8 mouse cellular contexts compared by ENCODE assay signal in the genomic region with DNA sequence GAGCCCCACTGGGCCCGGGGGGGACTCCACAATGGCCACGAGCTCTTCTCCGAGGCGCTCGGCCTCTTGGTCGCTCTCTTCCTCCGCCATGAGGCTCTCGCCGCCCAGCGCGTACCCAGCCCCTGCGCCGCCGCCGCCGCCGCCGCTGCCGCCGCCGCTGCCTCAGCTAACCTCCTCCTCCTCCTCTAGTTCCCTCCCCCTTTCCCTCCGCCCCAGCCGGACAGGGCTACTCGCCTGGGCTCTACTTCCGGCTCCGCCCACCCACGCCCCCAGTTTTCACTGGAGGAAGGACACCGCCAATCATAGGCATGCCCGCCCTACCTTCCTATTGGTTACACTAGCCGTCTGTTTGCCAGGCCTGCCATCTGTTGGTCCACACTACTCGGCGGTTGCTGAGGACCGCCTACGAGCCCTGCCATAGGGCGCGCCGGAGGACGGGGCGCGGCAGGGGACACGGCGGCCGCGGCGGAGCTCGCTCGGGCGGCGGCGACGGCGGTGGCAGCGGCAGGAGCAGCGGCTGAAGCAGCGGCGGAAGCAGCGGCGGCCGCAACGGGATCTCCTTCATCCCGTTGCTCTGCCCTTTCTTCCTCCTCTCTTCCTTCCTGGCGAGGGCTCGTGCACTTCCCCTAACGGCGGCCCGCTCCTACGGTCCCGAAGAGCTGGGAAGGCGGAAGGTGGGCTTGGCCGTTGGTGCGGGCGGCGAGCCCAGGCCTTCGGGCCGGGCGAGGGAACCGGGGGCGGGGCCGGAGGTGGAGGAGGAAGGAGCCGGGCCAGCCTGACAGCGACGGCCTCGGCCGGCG. TPM values are rescaled to one million over a fixed set of nuclear protein-coding genes. Genes with fewer than 3 reads are reported as not detected.
DNase-seq lines count a peak whose midpoint lies in the region; ATAC-seq and TF ChIP-seq lines count a peak whose summit lies in the region.

A gene (minus strand): TSS at position 90 of the 800 bp plus-strand sequence.
A gene (plus strand): TSS at position 434 of the 800 bp plus-strand sequence.

- no peaks in the 10 kb centered on the region for H3K9me3 ChIP-seq in hindbrain, embryonic 10.5 days
- H3K9me3 ChIP-seq in lung, postnatal 0 days (ENCODE audit: low read length), result no peaks in the 10 kb centered on the region

- peak within 1 kb of the TSS; percentile 95 for H3K27ac ChIP-seq in hindbrain, embryonic 10.5 days
- peak within 1 kb of the TSS; percentile 98 for H3K27ac ChIP-seq in lung, postnatal 0 days (ENCODE audit: low read length)

- H3K27me3 ChIP-seq in hindbrain, embryonic 10.5 days (ENCODE audit: insufficient read depth, poor library complexity, severe bottlenecking), result no peaks in the 10 kb centered on the region
- no peaks in the 10 kb centered on the region for H3K27me3 ChIP-seq in lung, postnatal 0 days (replicated peaks; ENCODE audit: insufficient read depth, low read length)

- H3K9ac ChIP-seq in lung, postnatal 0 days (replicated peaks; ENCODE audit: low read depth), result peak within 1 kb of the TSS; percentile 91

- peak; percentile 34; the same call in 1 of the 2 replicates for TF ChIP-seq EP300 in lung, postnatal 0 days (IDR thresholded peaks at IDR 0.05)

- H3K36me3 ChIP-seq in hindbrain, embryonic 10.5 days, result peaks cover 27% of the 10 kb centered on the region
- peaks cover 4% of the 10 kb centered on the region; the same call in 1 of the 2 replicates for H3K36me3 ChIP-seq in lung, postnatal 0 days (ENCODE audit: insufficient read depth, low read length)

- peaks cover 27% of the 10 kb centered on the region for H3K4me1 ChIP-seq in hindbrain, embryonic 10.5 days (replicated peaks)
- peaks cover 6% of the 10 kb centered on the region; the same call in 1 of the 2 replicates for H3K4me1 ChIP-seq in lung, postnatal 0 days (ENCODE audit: insufficient read depth, low read depth, low read length)

- peak within 1 kb of the TSS; percentile 88 for H3K4me2 ChIP-seq in lung, postnatal 0 days (replicated peaks; ENCODE audit: low read depth, low read length)

- ATAC-seq in frontal cortex, adult (ENCODE audit: low TSS enrichment), result peak; percentile 95
- peak; percentile 99 for ATAC-seq in lung, postnatal 0 days

- TF ChIP-seq CTCF in lung, postnatal 0 days (IDR thresholded peaks at IDR 0.05), result no peak

- DNase-seq in MN1 (ENCODE audit: low spot score), result peak; percentile 99
- DNase-seq in cerebellum, adult 9-10 months, result peak; percentile 100
- DNase-seq in hindbrain, embryonic 10.5 days (ENCODE audit: low spot score), result peak; percentile 100
- peak; percentile 100 for DNase-seq in layer of hippocampus, adult 9-11 months
- DNase-seq in lung, postnatal 0 days (ENCODE audit: low spot score), result peak; percentile 100
- peak; percentile 98 for DNase-seq in ovary, postnatal 14 days (ENCODE audit: low spot score)
- peak; percentile 100 for DNase-seq in thymus, postnatal 14 days

- under 1% methylated on average over 83 of the region's 85 CpGs for WGBS in hindbrain, embryonic 10.5 days
- 1% methylated on average over 52 of the region's 85 CpGs for WGBS in lung, postnatal 0 days

- H3K4me3 ChIP-seq in hindbrain, embryonic 10.5 days, result peak within 1 kb of the TSS; percentile 94
- H3K4me3 ChIP-seq in lung, postnatal 0 days (ENCODE audit: low read depth, low read length), result peak within 1 kb of the TSS; percentile 95

RNA-seq across cellular contexts. Expression of the first gene that starts in this region (rescaled TPM):
- polyA plus RNA-seq in hindbrain, embryonic 10.5 days (2016; fragmentation: Nextera tagmentation; extraction: Ambion mirVana), result 4.9 and 5.7 TPM in 2 replicates
- 3.7 and 4.1 TPM in 2 replicates for polyA plus RNA-seq in lung, postnatal 0 days (2015; fragmentation: Nextera tagmentation; extraction: Ambion mirVana)

RNA-seq across cellular contexts. Expression of the second gene that starts in this region (rescaled TPM):
- polyA plus RNA-seq in hindbrain, embryonic 10.5 days (2016; fragmentation: Nextera tagmentation; extraction: Ambion mirVana), result 72.7 and 84.7 TPM in 2 replicates
- 45.8 and 53.6 TPM in 2 replicates for polyA plus RNA-seq in lung, postnatal 0 days (2015; fragmentation: Nextera tagmentation; extraction: Ambion mirVana)

Comparison
In these comparisons a context has a peak if more than half of its experiments do, and no peak if none do; other contexts are left out.
1. Peak in every context shown above with its lines: DNase-seq, ATAC-seq, H3K4me3 ChIP-seq and H3K27ac ChIP-seq.